Mouse (Mus musculus) MEL (cell line): ENCODE measurements around the gene Gm10518.

Experiments used
- CHD1 ChIP-seq: IDR thresholded peaks from 2 replicates; pipeline ENCODE4 v1.6.1; 2012; ENCODE audit warnings: low read depth, mild to moderate bottlenecking, inconsistent platforms, low read length, improper control_type of control experiment
- CHD2 ChIP-seq: IDR thresholded peaks from 2 replicates; pipeline ENCODE4 v1.6.1; 2011; ENCODE audit warnings: low read length, improper control_type of control experiment
- CTCF ChIP-seq, 3 experiments: IDR thresholded peaks in 2 of 3; conservative IDR thresholded peaks in 1 of 3; 2 replicates each; pipeline ENCODE4 v1.5.1; 2011 to 2012; ENCODE audit warnings: low read length in 3 of 3, low read depth in 2 of 3, mild to moderate bottlenecking in 2 of 3, improper control_type of control experiment in 1 of 3, inconsistent platforms in 1 of 3, mixed read lengths in 1 of 3, moderate library complexity in 1 of 3; ENCODE audit not compliant: control insufficient read depth in 1 of 3, insufficient read depth in 1 of 3, poor library complexity in 1 of 3, severe bottlenecking in 1 of 3
- EP300 ChIP-seq, 2 experiments: IDR thresholded peaks; 2 replicates each; pipeline ENCODE4 v1.6.1; 2011; ENCODE audit warnings: improper control_type of control experiment in 2 of 2, low read length in 2 of 2, low read depth in 1 of 2, mild to moderate bottlenecking in 1 of 2
- ETS1 ChIP-seq: IDR thresholded peaks from 2 replicates; pipeline ENCODE4 v1.6.1; 2012; ENCODE audit warnings: low read depth, mild to moderate bottlenecking, inconsistent platforms, low read length, improper control_type of control experiment, moderate library complexity
- GATA1 ChIP-seq: IDR thresholded peaks from 2 replicates; pipeline ENCODE4 v1.6.1; 2011; ENCODE audit warnings: low read depth, low read length, improper control_type of control experiment
- MEF2A ChIP-seq: IDR thresholded peaks from 2 replicates; pipeline ENCODE4 v1.6.1; 2014; ENCODE audit warnings: low read depth, mild to moderate bottlenecking, inconsistent platforms, low read length, improper control_type of control experiment; ENCODE audit not compliant: poor library complexity, insufficient replicate concordance, severe bottlenecking; ENCODE audit errors: extremely low read depth
- NELFE ChIP-seq: IDR thresholded peaks from 2 replicates; pipeline ENCODE4 v1.6.1; 2011; ENCODE audit warnings: low read depth, low read length, improper control_type of control experiment
- POLR2A ChIP-seq, 2 experiments: IDR thresholded peaks; 2 replicates each; pipeline ENCODE4 v1.6.1; 2011 to 2012; ENCODE audit warnings: low read length in 2 of 2, mild to moderate bottlenecking in 2 of 2, control low read depth in 1 of 2, improper control_type of control experiment in 1 of 2, low read depth in 1 of 2, moderate library complexity in 1 of 2; ENCODE audit not compliant: control insufficient read depth in 1 of 2, insufficient read depth in 1 of 2, poor library complexity in 1 of 2
- POLR2AphosphoS5 ChIP-seq: IDR thresholded peaks from 2 replicates; pipeline ENCODE4 v1.6.1; 2012; ENCODE audit warnings: low read depth, borderline replicate concordance, mild to moderate bottlenecking, inconsistent platforms, low read length, moderate library complexity, mixed read lengths
- SIN3A ChIP-seq: IDR thresholded peaks from 2 replicates; pipeline ENCODE4 v1.6.1; 2012; ENCODE audit warnings: low read length, improper control_type of control experiment, inconsistent platforms
- SMC3 ChIP-seq: IDR thresholded peaks from 2 replicates; pipeline ENCODE4 v1.6.1; 2011; ENCODE audit warnings: low read depth, low read length, improper control_type of control experiment
- TAL1 ChIP-seq: IDR thresholded peaks from 2 replicates; pipeline ENCODE4 v1.6.1; 2012; ENCODE audit warnings: mild to moderate bottlenecking, inconsistent platforms, low read length, moderate library complexity, mixed read lengths
- TBP ChIP-seq: IDR thresholded peaks from 2 replicates; pipeline ENCODE4 v1.8.0; 2011; ENCODE audit warnings: low read depth, low read length, improper control_type of control experiment

- no peak for TF ChIP-seq MEF2A
- no peak for TF ChIP-seq NELFE
- TF ChIP-seq CTCF (IDR thresholded peaks at IDR 0.05 in 2 of 3, conservative IDR thresholded peaks at IDR 0.05 in 1 of 3; ENCODE audit: control insufficient read depth in 1 of 3, insufficient read depth in 1 of 3, low read depth in 2 of 3, low read length in 3 of 3, poor library complexity in 1 of 3, severe bottlenecking in 1 of 3), result no peak
- TF ChIP-seq POLR2A (IDR thresholded peaks at IDR 0.05; ENCODE audit: control insufficient read depth in 1 of 2, insufficient read depth in 1 of 2, low read depth in 1 of 2, low read length in 2 of 2, poor library complexity in 1 of 2), result no peak
- TF ChIP-seq SMC3, result no peak
- no peak for TF ChIP-seq CHD1
- TF ChIP-seq GATA1, result no peak
- TF ChIP-seq TBP, result no peak
- TF ChIP-seq CHD2, result no peak
- no peak for TF ChIP-seq POLR2AphosphoS5
- 0 out of 4 replicates have a peak, but pooled peaks of 1 of the 2 experiments have one; percentile 28 for TF ChIP-seq EP300 (IDR thresholded peaks at IDR 0.05; ENCODE audit: low read depth in 1 of 2, low read length in 2 of 2)
- TF ChIP-seq ETS1, result 0 out of 2 replicates have a peak, but pooled peaks have one; percentile 5
- TF ChIP-seq TAL1, result peak; percentile 32; the same call in 1 of the 2 replicates
- TF ChIP-seq SIN3A, result 0 out of 2 replicates have a peak, but pooled peaks have one; percentile 20
Measured at GRCm38 (mm10) chr1:179813385-179813784, 10.2 kb downstream of the Gm10518 start.
